Mouse (Mus musculus) activated CD4-positive, CD25-positive, alpha-beta regulatory T cell, adult 4 months (primary cell): ENCODE measurements around the gene Spsb2. TPM values are rescaled to one million over a fixed set of nuclear protein-coding genes. Genes with fewer than 3 reads are reported as not detected.
"Not testable (repeated sequence)": the region's sequence is repeated elsewhere in the genome, so short reads cannot be mapped to it uniquely, and the experiment has no call there.

Source experiments
- ATAC-seq: one replicate; pipeline ENCODE4 v1.8.0; 2017
- polyA plus RNA-seq, 2 experiments: library from polyadenylated mRNA; unstranded; fragments of 100-300 nt; shearing (Covaris generic); gene quantifications; one replicate each; pipeline ENCODE4 v1.2.1; 2017

Gene Spsb2
- 1 to 10 TPM; 1.5 to 2.1 TPM for polyA plus RNA-seq

GRCm38 (mm10) chr6:124808358-124809012, at the start of gene Spsb2:
Gene Spsb2, plus strand, starts transcription at chr6:124808661.
- no peak for ATAC-seq

- no peak for ATAC-seq
Observed at GRCm38 (mm10) chr6:124758849-124759232, 49.6 kb upstream of the Spsb2 start.

- ATAC-seq: peak; percentile 61
Observed at GRCm38 (mm10) chr6:124759259-124759658, 49.2 kb upstream of the Spsb2 start.

GRCm38 (mm10) chr6:124765951-124766350, 42.5 kb upstream of the Spsb2 start:
- no peak for ATAC-seq

- ATAC-seq: no peak
Observed at GRCm38 (mm10) chr6:124767536-124767919, 40.9 kb upstream of the Spsb2 start.

GRCm38 (mm10) chr6:124767920-124768703, 40.3 kb upstream of the Spsb2 start:
- ATAC-seq: peak; percentile 11

- ATAC-seq: peak; percentile 12
Observed at GRCm38 (mm10) chr6:124768704-124769044, 39.8 kb upstream of the Spsb2 start.

GRCm38 (mm10) chr6:124769101-124769765, 39.2 kb upstream of the Spsb2 start, which contains the start of gene Eno2:
Gene Eno2, minus strand, starts transcription at chr6:124769673.
- ATAC-seq: peak; percentile 60

- no peak for ATAC-seq
Observed at GRCm38 (mm10) chr6:124770013-124770412, 38.4 kb upstream of the Spsb2 start.

GRCm38 (mm10) chr6:124770511-124770910, 38.0 kb upstream of the Spsb2 start:
- no peak for ATAC-seq

GRCm38 (mm10) chr6:124779222-124779983, 29.1 kb upstream of the Spsb2 start, which contains the start of gene Lrrc23:
Gene Lrrc23, minus strand, starts transcription at chr6:124779727.
- peak; percentile 92 for ATAC-seq

GRCm38 (mm10) chr6:124779984-124780416, 28.5 kb upstream of the Spsb2 start:
- ATAC-seq: peak; percentile 23

GRCm38 (mm10) chr6:124780917-124781316, 27.5 kb upstream of the Spsb2 start:
- ATAC-seq: no peak

- peak; percentile 63 for ATAC-seq
Observed at GRCm38 (mm10) chr6:124782436-124782835, 26.0 kb upstream of the Spsb2 start.

GRCm38 (mm10) chr6:124786756-124787420, 21.6 kb upstream of the Spsb2 start:
- ATAC-seq: no peak

GRCm38 (mm10) chr6:124787722-124788121, 20.7 kb upstream of the Spsb2 start:
- ATAC-seq: no peak

GRCm38 (mm10) chr6:124789519-124789918, 18.9 kb upstream of the Spsb2 start:
- ATAC-seq: no peak

GRCm38 (mm10) chr6:124790121-124790520, 18.3 kb upstream of the Spsb2 start:
- ATAC-seq: no peak

GRCm38 (mm10) chr6:124791911-124792310, 16.6 kb upstream of the Spsb2 start:
- no peak for ATAC-seq

GRCm38 (mm10) chr6:124795781-124796180, 12.7 kb upstream of the Spsb2 start:
- no peak for ATAC-seq

- no peak for ATAC-seq
Observed at GRCm38 (mm10) chr6:124796200-124796599, 12.3 kb upstream of the Spsb2 start.

- not testable (repeated sequence) for ATAC-seq
Observed at GRCm38 (mm10) chr6:124802400-124802799, 6.1 kb upstream of the Spsb2 start.
